Mouse (Mus musculus) G1E (cell line): Measurements from ENCODE around the gene Hnrnpk.

Experiments
- CTCF ChIP-seq: IDR thresholded peaks from 2 replicates; pipeline ENCODE4 v1.5.1; 2012; ENCODE audit warnings: low read depth, low read length, inconsistent platforms, mixed read lengths
- GATA1 ChIP-seq: IDR thresholded peaks from 2 replicates; pipeline ENCODE4 v1.6.1; 2012; ENCODE audit warnings: borderline replicate concordance, low read length, inconsistent platforms, mixed read lengths

- TF ChIP-seq CTCF (no peak), GATA1 (no peak)
These were observed 16.1 kb upstream of the Hnrnpk start for GRCm38 (mm10) chr13:58419266-58419665.
